Mouse (Mus musculus): ENCODE results near the gene Wdr62.

Gene Wdr62

GRCm38 (mm10) chr7:30306083-30306779 lies 26.0 kb upstream of the Wdr62 start:
- DNase-seq (ENCODE audit: low spot score) = no peak

- DNase-seq (ENCODE audit: low spot score) = no peak
Measured at GRCm38 (mm10) chr7:30300914-30301313, 20.7 kb upstream of the Wdr62 start.

GRCm38 (mm10) chr7:30297266-30297665 lies 17.0 kb upstream of the Wdr62 start:
- no peak for DNase-seq (ENCODE audit: low spot score)

DNA sequence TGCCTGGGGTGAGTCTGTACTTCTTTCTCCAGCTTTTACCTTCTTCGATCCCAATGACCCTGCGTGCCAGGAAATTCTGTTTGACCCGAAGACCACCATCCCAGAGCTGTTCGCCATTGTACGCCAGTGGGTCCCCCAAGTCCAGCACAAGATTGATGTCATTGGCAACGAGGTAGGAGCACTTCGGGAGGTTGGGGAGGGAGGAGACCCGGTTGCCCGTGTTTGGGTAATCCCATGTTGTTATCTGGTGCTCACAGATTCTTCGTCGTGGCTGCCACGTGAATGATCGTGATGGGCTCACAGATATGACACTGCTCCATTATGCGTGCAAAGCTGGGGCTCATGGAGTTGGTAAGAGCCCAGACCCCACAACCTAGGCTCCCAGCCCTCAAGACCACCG lies 16.6 kb upstream of the Wdr62 start:
- DNase-seq (ENCODE audit: low spot score) = no peak

DNA sequence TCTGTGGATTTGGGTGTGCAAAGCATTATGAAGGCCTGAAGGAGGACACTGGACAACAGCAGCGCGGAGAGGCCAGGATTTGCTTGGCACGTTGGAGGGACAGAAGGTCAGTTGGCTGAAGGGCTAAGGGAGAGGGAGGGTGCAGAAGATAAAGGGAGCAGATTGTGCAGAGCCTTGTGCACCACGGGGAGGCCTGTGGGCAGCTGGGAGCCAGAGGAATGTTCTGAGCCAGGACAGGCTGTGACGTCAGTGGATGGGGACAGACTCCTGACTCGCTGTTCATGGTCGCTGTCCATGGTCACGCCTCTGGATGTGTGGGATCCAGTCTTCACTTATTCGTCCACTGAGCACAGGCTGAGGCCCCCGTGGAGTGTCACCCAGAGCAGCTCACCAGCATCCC lies 14.9 kb upstream of the Wdr62 start:
- DNase-seq (ENCODE audit: low spot score) = peak; percentile 55

DNA sequence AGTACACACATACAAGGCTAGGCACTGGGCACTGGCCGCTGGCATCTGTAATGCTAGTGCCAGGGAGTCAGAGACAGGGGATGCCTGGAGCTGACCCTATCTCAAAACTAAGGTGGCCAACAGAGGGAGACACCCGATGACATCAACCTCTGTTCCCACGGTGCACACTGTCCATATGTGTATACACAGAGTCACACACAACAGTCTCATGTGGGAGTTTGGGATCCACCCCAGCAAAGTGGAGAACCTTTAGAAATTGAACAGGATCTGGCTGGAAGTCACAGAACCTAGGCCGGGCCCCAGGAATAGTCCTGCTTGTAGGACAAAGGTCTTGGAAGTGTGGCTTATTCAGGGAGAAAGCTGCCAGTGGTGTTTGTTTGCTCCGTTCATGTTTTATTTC lies 14.1 kb upstream of the Wdr62 start:
- no peak for DNase-seq (ENCODE audit: low spot score)

GRCm38 (mm10) chr7:30293795-30294194 lies 13.6 kb upstream of the Wdr62 start:
- peak; percentile 32 for DNase-seq (ENCODE audit: low spot score)

- DNase-seq (ENCODE audit: low spot score) = peak; percentile 75
Measured at GRCm38 (mm10) chr7:30291215-30292131, 11.3 kb upstream of the Wdr62 start, which contains the start of gene Clip3. Gene Clip3 (plus strand): TSS chr7:30291728.

DNA sequence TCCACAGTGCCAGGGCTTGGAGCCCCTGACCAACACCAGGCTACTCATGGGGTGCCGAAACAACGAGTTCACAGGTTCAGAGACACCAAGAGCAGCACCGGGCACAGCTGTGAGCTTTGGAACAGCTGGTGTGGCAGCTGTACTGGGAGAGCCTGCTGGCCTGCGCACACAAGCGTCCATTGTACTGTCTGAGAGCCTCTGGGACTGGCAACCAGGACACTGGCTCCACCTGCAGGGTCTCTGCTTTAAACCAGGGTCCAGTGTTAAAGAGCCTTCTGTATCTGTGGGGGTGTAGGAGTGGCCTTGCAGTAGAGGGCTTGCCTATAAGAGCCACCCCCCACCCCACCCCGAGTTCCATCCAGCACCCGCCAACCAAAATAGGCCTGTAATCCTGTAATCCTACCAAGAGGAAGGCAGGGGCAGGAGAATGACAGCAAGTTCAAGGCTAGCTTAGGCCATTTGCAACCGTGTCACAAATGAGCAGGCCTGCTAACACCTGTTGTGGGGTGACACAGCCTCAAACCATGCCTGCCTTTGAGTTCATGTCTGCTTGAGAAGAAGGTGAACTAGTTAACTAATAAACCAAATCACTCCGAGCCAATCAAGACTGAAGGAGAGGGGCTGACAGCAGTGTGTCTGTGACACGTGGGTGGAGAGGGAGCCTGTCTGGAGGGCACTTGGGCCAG lies 9.6 kb upstream of the Wdr62 start:
- DNase-seq (ENCODE audit: low spot score) = no peak

DNA sequence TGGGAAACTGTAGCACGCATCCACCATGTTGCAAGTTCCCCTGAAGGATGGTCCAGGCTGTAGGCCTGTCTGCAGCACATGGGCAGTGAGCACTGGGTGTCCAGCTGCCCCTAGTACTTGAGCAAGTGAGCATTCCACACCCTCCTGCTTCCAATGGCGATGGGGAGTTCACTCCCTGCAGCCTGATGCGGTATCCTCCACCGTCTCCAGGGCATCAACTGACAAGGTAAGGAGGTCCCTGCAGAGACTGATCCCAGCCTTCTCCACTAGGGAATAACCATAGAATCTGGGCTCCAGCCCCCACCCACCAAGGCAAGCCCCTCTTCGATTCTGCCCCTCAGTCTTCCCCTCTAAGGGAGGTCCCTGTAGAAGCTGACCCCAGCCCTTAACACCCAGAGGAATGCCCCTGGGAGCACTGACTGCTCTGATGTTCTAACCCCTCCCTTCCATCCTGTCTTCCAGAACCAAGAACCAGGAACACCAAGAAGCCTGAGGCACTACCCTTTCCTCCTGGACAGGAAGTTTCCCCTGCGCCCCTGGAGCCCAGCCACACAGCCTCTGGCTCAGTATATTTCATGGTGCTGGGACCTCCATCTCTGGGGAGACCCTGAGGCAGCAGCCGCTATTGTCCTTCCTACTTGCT lies 9.0 kb upstream of the Wdr62 start:
- no peak for DNase-seq (ENCODE audit: low spot score)

GRCm38 (mm10) chr7:30288046-30288445 lies 7.8 kb upstream of the Wdr62 start:
- DNase-seq (ENCODE audit: low spot score) = no peak

DNA sequence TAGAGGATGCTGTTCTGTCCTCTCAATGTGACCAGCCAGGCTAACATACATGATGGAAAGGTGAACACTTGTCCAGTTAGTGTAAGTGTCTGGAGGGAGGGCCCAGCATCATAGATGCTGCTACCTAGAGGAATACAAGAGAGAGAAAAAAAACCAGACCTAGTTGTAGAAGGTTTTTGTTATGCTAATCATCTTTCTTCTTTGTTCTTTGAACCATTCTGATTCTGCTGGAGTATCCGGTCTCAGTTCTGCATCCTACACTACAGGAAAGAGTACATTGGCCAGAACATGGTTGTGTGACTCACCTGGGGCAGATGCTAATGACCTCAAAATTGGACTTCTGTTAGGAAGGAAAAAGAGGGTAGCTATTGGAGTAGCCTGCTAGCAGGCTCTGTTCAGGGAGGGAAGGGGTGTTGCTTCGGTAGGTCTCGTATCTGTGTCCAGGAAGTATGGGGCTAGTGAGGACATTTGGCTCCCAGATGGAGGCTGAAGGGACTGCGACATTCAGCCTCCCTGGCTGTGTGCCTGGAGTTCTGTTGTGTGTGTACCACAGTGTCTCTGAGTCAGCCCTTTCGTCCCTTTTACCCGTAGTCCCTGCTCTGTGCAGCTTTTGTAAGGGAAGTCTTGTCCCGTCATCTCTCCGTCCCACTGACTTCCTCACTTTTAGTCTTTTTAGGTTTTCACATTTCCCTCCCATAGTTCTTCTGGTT lies 6.6 kb upstream of the Wdr62 start:
- DNase-seq (ENCODE audit: low spot score) = no peak

DNA sequence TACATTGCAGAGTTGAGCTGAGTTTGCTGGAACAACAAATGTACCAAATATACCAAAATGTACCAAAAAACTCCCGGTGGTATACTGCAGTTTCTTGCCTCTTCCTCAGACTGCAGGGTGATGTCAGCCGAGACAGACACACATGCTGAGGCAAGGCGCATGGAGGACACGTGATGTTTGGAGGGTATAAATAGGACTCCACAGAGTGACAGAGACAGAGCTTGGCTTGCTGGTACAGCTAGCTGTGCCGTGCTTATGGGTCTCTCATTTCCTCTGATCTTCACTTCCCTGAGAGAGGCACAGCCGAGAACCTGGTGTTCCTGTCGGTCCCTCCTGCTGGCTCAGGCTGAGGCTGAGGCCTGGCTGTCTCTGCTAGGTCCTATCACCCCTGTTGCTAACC lies 2.5 kb upstream of the Wdr62 start:
- no peak for DNase-seq (ENCODE audit: low spot score)

DNA sequence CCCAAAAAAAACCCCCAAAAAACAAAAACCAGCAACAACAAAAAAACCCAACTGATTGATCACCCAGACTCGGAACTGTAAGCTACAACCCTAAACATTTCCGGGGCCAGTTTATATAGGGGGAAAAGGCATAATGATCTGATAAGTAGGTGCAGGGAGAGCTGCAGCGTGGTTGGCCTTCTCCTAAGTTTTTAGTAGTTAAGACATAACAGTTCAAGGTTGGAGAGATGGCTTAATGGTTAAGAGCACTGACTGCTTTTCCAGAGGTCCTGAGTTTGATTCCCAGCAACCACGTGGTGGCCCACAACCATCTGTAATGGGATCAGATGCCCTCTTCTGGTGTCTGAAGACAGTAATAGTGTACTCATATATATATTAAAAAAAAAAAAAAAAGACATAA lies 1.3 kb upstream of the Wdr62 start:
- no peak for DNase-seq (ENCODE audit: low spot score)

GRCm38 (mm10) chr7:30280670-30281138 lies 485 bp upstream of the Wdr62 start:
- peak; percentile 79 for DNase-seq (ENCODE audit: low spot score)

DNA sequence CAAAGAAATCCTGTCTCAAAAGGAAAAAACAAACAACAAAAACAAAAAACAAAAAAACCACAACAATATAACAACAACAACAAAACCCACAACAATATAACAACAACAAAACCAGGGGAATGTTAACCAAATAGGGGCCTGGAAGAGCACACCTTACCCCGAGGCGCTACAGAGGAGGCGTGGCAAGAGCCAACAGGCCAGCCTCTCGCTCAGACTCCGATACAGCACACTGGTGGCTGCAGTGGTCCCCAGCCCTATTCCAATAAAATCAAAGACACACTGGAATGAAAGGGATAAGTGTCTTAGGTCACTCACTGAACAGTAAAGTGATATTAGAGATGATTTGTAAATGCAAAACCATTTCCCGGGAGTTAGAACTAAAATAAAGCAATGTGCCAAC lies 683 bp downstream of the Wdr62 start:
- DNase-seq (ENCODE audit: low spot score) = no peak

GRCm38 (mm10) chr7:30278911-30279310 lies 1.3 kb downstream of the Wdr62 start:
- no peak for DNase-seq (ENCODE audit: low spot score)

GRCm38 (mm10) chr7:30274383-30274782 lies 5.8 kb downstream of the Wdr62 start:
- no peak for DNase-seq (ENCODE audit: low spot score)

GRCm38 (mm10) chr7:30269641-30270040 lies 10.6 kb downstream of the Wdr62 start:
- no peak for DNase-seq (ENCODE audit: low spot score)

DNA sequence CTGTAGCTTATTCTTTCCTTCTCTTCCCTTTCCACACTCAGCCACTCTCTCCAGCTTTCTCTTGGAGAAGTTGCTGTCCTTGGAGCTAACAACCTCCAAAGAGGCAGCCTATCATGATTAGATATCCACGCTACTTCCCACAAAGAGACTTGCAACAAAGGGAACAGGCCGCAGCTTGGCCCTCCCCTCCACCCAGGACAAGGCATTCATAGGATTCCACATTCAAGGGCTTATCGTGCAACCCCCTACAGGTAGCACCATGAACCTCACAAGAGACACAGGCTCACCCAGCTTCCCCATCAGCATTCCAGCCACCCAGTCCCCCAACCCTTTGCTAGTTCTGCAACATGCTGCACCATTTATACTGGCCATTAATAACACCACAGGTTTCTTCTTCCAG lies 13.4 kb downstream of the Wdr62 start:
- DNase-seq (ENCODE audit: low spot score) = no peak

DNA sequence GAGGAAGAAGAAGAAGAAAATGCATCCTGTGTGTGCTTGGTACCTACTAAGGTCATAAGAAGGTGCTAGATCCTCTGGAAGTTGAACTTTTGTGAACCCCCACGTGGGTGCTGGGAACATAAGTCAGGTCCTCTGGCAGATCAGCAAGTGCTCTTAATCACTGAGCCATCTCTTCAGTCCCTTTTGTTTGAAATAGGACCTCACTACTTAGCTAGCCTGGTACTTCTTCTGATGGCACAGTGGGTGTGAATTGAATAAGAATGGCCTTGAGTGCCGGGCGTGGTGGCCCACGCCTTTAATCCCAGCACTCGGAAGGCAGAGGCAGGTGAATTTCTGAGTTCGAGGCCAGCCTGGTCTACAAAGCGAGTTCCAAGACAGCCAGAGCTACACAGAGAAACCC lies 14.3 kb downstream of the Wdr62 start:
- DNase-seq (ENCODE audit: low spot score) = no peak

All from ovary, postnatal 36 days (tissue).